Mouse (Mus musculus): ENCODE measurements around the gene Vmn1r149. TPM values are rescaled to one million over a fixed set of nuclear protein-coding genes. Genes with fewer than 3 reads are reported as not detected.

Gene Vmn1r149
- polyA plus RNA-seq (2017; shearing (Covaris generic)): not detected

GRCm38 (mm10) chr7:22438129-22438528, at the start of gene Vmn1r149:
Gene Vmn1r149, minus strand, starts transcription at chr7:22438229.

DNA sequence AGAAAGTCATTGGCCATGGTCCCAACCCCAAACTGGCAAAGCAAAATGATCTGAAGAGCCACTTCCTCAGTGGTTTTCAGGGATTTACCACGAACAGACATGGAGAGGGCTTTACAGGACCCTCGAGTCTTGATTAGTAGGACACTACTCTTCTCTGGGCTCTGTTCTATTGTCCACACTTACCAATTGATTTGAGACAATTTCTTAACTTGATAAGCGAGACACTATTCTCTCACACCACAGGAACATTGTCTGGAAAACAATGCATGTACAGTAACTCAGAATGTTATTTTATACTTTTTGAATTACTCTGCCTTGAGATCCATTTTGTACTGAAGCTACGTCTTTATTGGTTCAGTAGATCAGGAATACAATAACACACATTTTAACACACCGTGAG, 25.9 kb upstream of the Vmn1r149 start, which contains the start of gene Gm10665:
TSS of gene Gm10665 (minus strand) at position 101 of the 400 bp plus-strand sequence.

GRCm38 (mm10) chr7:22413283-22413682, 24.7 kb downstream of the Vmn1r149 start, which contains the start of gene Vmn1r148:
Gene Vmn1r148, plus strand, starts transcription at chr7:22413583.

Other genes starting within 250 kb of the Vmn1r149 start
- gene Vmn1r143, start 248.9 kb downstream of the Vmn1r149 start, polyA plus RNA-seq (2017; shearing (Covaris generic)): 0.55 TPM
- not detected for gene Gm8653, start 237.0 kb downstream of the Vmn1r149 start, polyA plus RNA-seq (2017; shearing (Covaris generic))
- gene Gm8453, start 208.7 kb downstream of the Vmn1r149 start, polyA plus RNA-seq (2017; shearing (Covaris generic)): not detected
- gene Gm4187, start 108.5 kb downstream of the Vmn1r149 start, polyA plus RNA-seq (2017; shearing (Covaris generic)): not detected
- not detected for gene Gm8660, start 67.2 kb downstream of the Vmn1r149 start, polyA plus RNA-seq (2017; shearing (Covaris generic))
- not detected for gene Vmn1r148, start 24.6 kb downstream of the Vmn1r149 start, polyA plus RNA-seq (2017; shearing (Covaris generic))
- 1.2 TPM for gene Gm10665, start 25.8 kb upstream of the Vmn1r149 start, polyA plus RNA-seq (2017; shearing (Covaris generic))
- not detected for gene Vmn1r151, start 61.4 kb upstream of the Vmn1r149 start, polyA plus RNA-seq (2017; shearing (Covaris generic))
- 0.89 TPM for gene Vmn1r152, start 84.7 kb upstream of the Vmn1r149 start, polyA plus RNA-seq (2017; shearing (Covaris generic))
- gene Gm8677, start 96.7 kb upstream of the Vmn1r149 start, polyA plus RNA-seq (2017; shearing (Covaris generic)): not detected
- not detected for gene Gm4201, start 127.1 kb upstream of the Vmn1r149 start, polyA plus RNA-seq (2017; shearing (Covaris generic))
- 0.65 TPM for gene Gm4565, start 149.9 kb upstream of the Vmn1r149 start, polyA plus RNA-seq (2017; shearing (Covaris generic))
- 1.1 TPM for gene Vmn1r155, start 219.8 kb upstream of the Vmn1r149 start, polyA plus RNA-seq (2017; shearing (Covaris generic))